Mouse (Mus musculus): ENCODE results near the gene Frmd4a. TPM values are rescaled to one million over a fixed set of nuclear protein-coding genes. Genes with fewer than 3 reads are reported as not detected.

Gene Frmd4a
- polyA plus RNA-seq, 1 experiment from 2014 or later, result 56.0 TPM

- Histone ChIP-seq H3K9ac (ENCODE audit: low read depth, low read length) (no peak overlapping the region), H3K9me3 (replicated peaks; ENCODE audit: control insufficient read depth, low read length, poor library complexity, severe bottlenecking) (no peaks in the 10 kb centered on the region), H3K4me2 (ENCODE audit: low read length) (no peak overlapping the region), H3K4me3 (ENCODE audit: low read depth, low read length) (no peak overlapping the region), H3K27ac (ENCODE audit: low read length) (no peak overlapping the region), H3K4me1 (ENCODE audit: control insufficient read depth, insufficient read depth, low read length) (no peaks in the 10 kb centered on the region), H3K27me3 (ENCODE audit: control insufficient read depth, insufficient read depth, low read depth, low read length) (no peaks in the 10 kb centered on the region), H3K36me3 (ENCODE audit: control insufficient read depth, insufficient read depth, low read length) (peaks cover 10% of the 10 kb centered on the region)
- ATAC-seq, result no peak
- 47% methylated on average over 6 of the region's 6 CpGs for WGBS
Measured at GRCm38 (mm10) chr2:4619893-4620593, 602.5 kb downstream of the Frmd4a start.

GRCm38 (mm10) chr2:4620640-4621401, 603.3 kb downstream of the Frmd4a start:
- no peak for ATAC-seq

GRCm38 (mm10) chr2:4621471-4621985, 604.0 kb downstream of the Frmd4a start:
- no peak for ATAC-seq
- H3K9ac ChIP-seq (ENCODE audit: low read depth, low read length), result no peak overlapping the region
- WGBS, result 74% methylated on average over 3 of the region's 3 CpGs
- no peak overlapping the region for H3K27ac ChIP-seq (ENCODE audit: low read length)
- H3K27me3 ChIP-seq (ENCODE audit: control insufficient read depth, insufficient read depth, low read depth, low read length), result no peaks in the 10 kb centered on the region
- H3K9me3 ChIP-seq (replicated peaks; ENCODE audit: control insufficient read depth, low read length, poor library complexity, severe bottlenecking), result no peaks in the 10 kb centered on the region
- H3K36me3 ChIP-seq (ENCODE audit: control insufficient read depth, insufficient read depth, low read length), result peaks cover 12% of the 10 kb centered on the region
- no peak overlapping the region for H3K4me2 ChIP-seq (ENCODE audit: low read length)
- no peak overlapping the region for H3K4me3 ChIP-seq (ENCODE audit: low read depth, low read length)
- H3K4me1 ChIP-seq (ENCODE audit: control insufficient read depth, insufficient read depth, low read length), result no peaks in the 10 kb centered on the region

More at GRCm38 (mm10) chr2:4620640-4621401, 603.3 kb downstream of the Frmd4a start:
- no peak overlapping the region for H3K4me3 ChIP-seq (ENCODE audit: low read depth, low read length)
- no peaks in the 10 kb centered on the region for H3K4me1 ChIP-seq (ENCODE audit: control insufficient read depth, insufficient read depth, low read length)
- no peaks in the 10 kb centered on the region for H3K27me3 ChIP-seq (ENCODE audit: control insufficient read depth, insufficient read depth, low read depth, low read length)
- 79% methylated on average over 12 of the region's 12 CpGs for WGBS
- H3K4me2 ChIP-seq (ENCODE audit: low read length), result no peak overlapping the region
- peaks cover 10% of the 10 kb centered on the region for H3K36me3 ChIP-seq (ENCODE audit: control insufficient read depth, insufficient read depth, low read length)
- H3K9me3 ChIP-seq (replicated peaks; ENCODE audit: control insufficient read depth, low read length, poor library complexity, severe bottlenecking), result no peaks in the 10 kb centered on the region
- no peak overlapping the region for H3K9ac ChIP-seq (ENCODE audit: low read depth, low read length)
- H3K27ac ChIP-seq (ENCODE audit: low read length), result no peak overlapping the region

- Histone ChIP-seq H3K4me2 (ENCODE audit: low read length) (no peak overlapping the region), H3K4me1 (ENCODE audit: control insufficient read depth, insufficient read depth, low read length) (no peaks in the 10 kb centered on the region), H3K27me3 (ENCODE audit: control insufficient read depth, insufficient read depth, low read depth, low read length) (no peaks in the 10 kb centered on the region), H3K36me3 (ENCODE audit: control insufficient read depth, insufficient read depth, low read length) (peaks cover 12% of the 10 kb centered on the region), H3K27ac (ENCODE audit: low read length) (no peak overlapping the region), H3K9me3 (replicated peaks; ENCODE audit: control insufficient read depth, low read length, poor library complexity, severe bottlenecking) (no peaks in the 10 kb centered on the region), H3K9ac (ENCODE audit: low read depth, low read length) (no peak overlapping the region), H3K4me3 (ENCODE audit: low read depth, low read length) (no peak overlapping the region)
- WGBS, result 96% methylated on average over 3 of the region's 3 CpGs
- no peak for ATAC-seq
Measured at GRCm38 (mm10) chr2:4626911-4627310, 609.4 kb downstream of the Frmd4a start.

- H3K9me3 ChIP-seq (replicated peaks; ENCODE audit: control insufficient read depth, low read length, poor library complexity, severe bottlenecking), result no peaks in the 10 kb centered on the region
- no peak overlapping the region for H3K4me2 ChIP-seq (ENCODE audit: low read length)
- no peak for ATAC-seq
- H3K27ac ChIP-seq (ENCODE audit: low read length), result no peak overlapping the region
- WGBS, result 94% methylated on average over 2 of the region's 2 CpGs
- no peaks in the 10 kb centered on the region for H3K4me1 ChIP-seq (ENCODE audit: control insufficient read depth, insufficient read depth, low read length)
- H3K4me3 ChIP-seq (ENCODE audit: low read depth, low read length), result no peak overlapping the region
- H3K27me3 ChIP-seq (ENCODE audit: control insufficient read depth, insufficient read depth, low read depth, low read length), result no peaks in the 10 kb centered on the region
- H3K36me3 ChIP-seq (ENCODE audit: control insufficient read depth, insufficient read depth, low read length), result peaks cover 14% of the 10 kb centered on the region
- no peak overlapping the region for H3K9ac ChIP-seq (ENCODE audit: low read depth, low read length)
Measured at GRCm38 (mm10) chr2:4628920-4629319, 611.4 kb downstream of the Frmd4a start.

- 93% methylated on average over 11 of the region's 11 CpGs for WGBS
- Histone ChIP-seq H3K4me2 (ENCODE audit: low read length) (no peak overlapping the region), H3K9me3 (replicated peaks; ENCODE audit: control insufficient read depth, low read length, poor library complexity, severe bottlenecking) (no peaks in the 10 kb centered on the region), H3K9ac (ENCODE audit: low read depth, low read length) (no peak overlapping the region), H3K36me3 (ENCODE audit: control insufficient read depth, insufficient read depth, low read length) (peaks cover 14% of the 10 kb centered on the region), H3K4me1 (ENCODE audit: control insufficient read depth, insufficient read depth, low read length) (no peaks in the 10 kb centered on the region), H3K27me3 (ENCODE audit: control insufficient read depth, insufficient read depth, low read depth, low read length) (no peaks in the 10 kb centered on the region), H3K27ac (ENCODE audit: low read length) (no peak overlapping the region), H3K4me3 (ENCODE audit: low read depth, low read length) (no peak overlapping the region)
- ATAC-seq, result no peak
Measured at GRCm38 (mm10) chr2:4629470-4629869, 612.0 kb downstream of the Frmd4a start.

GRCm38 (mm10) chr2:4630197-4630835, 612.8 kb downstream of the Frmd4a start:
- WGBS, result 97% methylated on average over 10 of the region's 10 CpGs
- H3K4me3 ChIP-seq (ENCODE audit: low read depth, low read length), result no peak overlapping the region
- no peak for ATAC-seq
- H3K9me3 ChIP-seq (replicated peaks; ENCODE audit: control insufficient read depth, low read length, poor library complexity, severe bottlenecking), result no peaks in the 10 kb centered on the region
- H3K27me3 ChIP-seq (ENCODE audit: control insufficient read depth, insufficient read depth, low read depth, low read length), result no peaks in the 10 kb centered on the region
- H3K4me2 ChIP-seq (ENCODE audit: low read length), result no peak overlapping the region
- H3K36me3 ChIP-seq (ENCODE audit: control insufficient read depth, insufficient read depth, low read length), result peaks cover 18% of the 10 kb centered on the region
- H3K4me1 ChIP-seq (ENCODE audit: control insufficient read depth, insufficient read depth, low read length), result no peaks in the 10 kb centered on the region
- H3K9ac ChIP-seq (ENCODE audit: low read depth, low read length), result no peak overlapping the region
- H3K27ac ChIP-seq (ENCODE audit: low read length), result no peak overlapping the region

GRCm38 (mm10) chr2:4635804-4636203, 618.3 kb downstream of the Frmd4a start:
- H3K27ac ChIP-seq (ENCODE audit: low read length), result no peak overlapping the region
- 90% methylated on average over 8 of the region's 8 CpGs for WGBS
- no peak overlapping the region for H3K4me3 ChIP-seq (ENCODE audit: low read depth, low read length)
- peaks cover 35% of the 10 kb centered on the region for H3K36me3 ChIP-seq (ENCODE audit: control insufficient read depth, insufficient read depth, low read length)
- ATAC-seq, result no peak
- no peaks in the 10 kb centered on the region for H3K9me3 ChIP-seq (replicated peaks; ENCODE audit: control insufficient read depth, low read length, poor library complexity, severe bottlenecking)
- no peaks in the 10 kb centered on the region for H3K4me1 ChIP-seq (ENCODE audit: control insufficient read depth, insufficient read depth, low read length)
- H3K9ac ChIP-seq (ENCODE audit: low read depth, low read length), result no peak overlapping the region
- H3K27me3 ChIP-seq (ENCODE audit: control insufficient read depth, insufficient read depth, low read depth, low read length), result no peaks in the 10 kb centered on the region
- H3K4me2 ChIP-seq (ENCODE audit: low read length), result no peak overlapping the region

GRCm38 (mm10) chr2:4636656-4637055, 619.1 kb downstream of the Frmd4a start:
- Histone ChIP-seq H3K4me3 (ENCODE audit: low read depth, low read length) (no peak overlapping the region), H3K36me3 (ENCODE audit: control insufficient read depth, insufficient read depth, low read length) (peaks cover 35% of the 10 kb centered on the region), H3K9me3 (replicated peaks; ENCODE audit: control insufficient read depth, low read length, poor library complexity, severe bottlenecking) (no peaks in the 10 kb centered on the region), H3K4me1 (ENCODE audit: control insufficient read depth, insufficient read depth, low read length) (no peaks in the 10 kb centered on the region), H3K4me2 (ENCODE audit: low read length) (no peak overlapping the region), H3K27ac (ENCODE audit: low read length) (no peak overlapping the region), H3K27me3 (ENCODE audit: control insufficient read depth, insufficient read depth, low read depth, low read length) (no peaks in the 10 kb centered on the region), H3K9ac (ENCODE audit: low read depth, low read length) (no peak overlapping the region)
- no peak for ATAC-seq
- 85% methylated on average over 7 of the region's 7 CpGs for WGBS

All from midbrain, embryonic 16.5 days (tissue).